Mouse (Mus musculus) heart, adult 2 months (tissue): Measurements from ENCODE around the gene Scd3. TPM values are rescaled to one million over a fixed set of nuclear protein-coding genes. Genes with fewer than 3 reads are reported as not detected.

Source experiments
- DNase-seq, 2 experiments: peaks; one replicate each; pipeline ENCODE4 v3.0.0; 2021
- H3K27ac ChIP-seq: fragments of 200-600 bp; 2 replicates; pipeline ENCODE4 v1.8.1; 2022
- H3K27me3 ChIP-seq: fragments of 200-500 bp; 2 replicates; pipeline ENCODE4 v1.6.1; 2012; ENCODE audit warnings: mild to moderate bottlenecking, low read length, inconsistent platforms, mixed read lengths; ENCODE audit not compliant: control insufficient read depth, insufficient read depth
- H3K36me3 ChIP-seq: fragments of 200-500 bp; 2 replicates; pipeline ENCODE4 v1.6.1; 2012; ENCODE audit warnings: low read length, inconsistent platforms; ENCODE audit not compliant: control insufficient read depth, insufficient read depth
- H3K4me1 ChIP-seq: fragments of 200-500 bp; 2 replicates; pipeline ENCODE4 v1.6.1; 2011; ENCODE audit warnings: low read length; ENCODE audit not compliant: control insufficient read depth, insufficient read depth
- H3K4me3 ChIP-seq: fragments of 200-600 bp; 2 replicates; pipeline ENCODE4 v1.8.1; 2022
- H3K79me2 ChIP-seq: fragments of 200-500 bp; replicated peaks from 2 replicates; pipeline ENCODE4 v1.6.1; 2012; ENCODE audit warnings: mild to moderate bottlenecking, inconsistent platforms, low read length, moderate library complexity, mixed read lengths; ENCODE audit not compliant: control insufficient read depth, insufficient read depth
- H3K9ac ChIP-seq: fragments of 200-500 bp; 2 replicates; pipeline ENCODE4 v1.6.1; 2012; ENCODE audit warnings: low read depth, mild to moderate bottlenecking, control low read depth, inconsistent platforms, low read length, mixed read lengths
- CTCF ChIP-seq: fragments of 200-600 bp; IDR thresholded peaks from 2 replicates; pipeline ENCODE4 v1.8.1; 2022; ENCODE audit warnings: antibody characterized with exemption, mild to moderate bottlenecking, moderate library complexity
- EP300 ChIP-seq: fragments of 200-500 bp; IDR thresholded peaks from 2 replicates; pipeline ENCODE4 v1.6.1; 2011; ENCODE audit warnings: low read depth, low read length, control low read depth; ENCODE audit not compliant: insufficient read depth
- POLR2A ChIP-seq: fragments of 200-500 bp; IDR thresholded peaks from 2 replicates; pipeline ENCODE4 v1.6.1; 2011; ENCODE audit warnings: mild to moderate bottlenecking, low read depth, low read length, control low read depth; ENCODE audit not compliant: insufficient read depth
- WGBS: fragments of 180-500 bp; shearing (Covaris S2); methylation state at CpG from one replicate; pipeline ENCODE4 v1.1.7; 2018; 5-methylcytosine and 5-hydroxymethylcytosine counted together
- intact Hi-C: fragments of 180-260 bp; cut with DNase I; formaldehyde crosslinking; loops from one replicate; pipeline ENCODE4 v1.15.1; 2025
- polyA plus RNA-seq: library from polyadenylated mRNA; depleted of rRNA; stranded (reverse); fragments of >200 nt; gene quantifications from 2 replicates; pipeline ENCODE4 v1.2.3, GENCODE M21; 2012; rRNA removed
- total RNA-seq, 2 experiments: library from RNA; stranded (reverse); gene quantifications; 2 replicates each; pipeline ENCODE4 v1.2.3; 2021

The Scd3 gene
- total and polyA plus RNA-seq, 3 experiments: 0.13 to 0.37 TPM; not detected in 1

DNA sequence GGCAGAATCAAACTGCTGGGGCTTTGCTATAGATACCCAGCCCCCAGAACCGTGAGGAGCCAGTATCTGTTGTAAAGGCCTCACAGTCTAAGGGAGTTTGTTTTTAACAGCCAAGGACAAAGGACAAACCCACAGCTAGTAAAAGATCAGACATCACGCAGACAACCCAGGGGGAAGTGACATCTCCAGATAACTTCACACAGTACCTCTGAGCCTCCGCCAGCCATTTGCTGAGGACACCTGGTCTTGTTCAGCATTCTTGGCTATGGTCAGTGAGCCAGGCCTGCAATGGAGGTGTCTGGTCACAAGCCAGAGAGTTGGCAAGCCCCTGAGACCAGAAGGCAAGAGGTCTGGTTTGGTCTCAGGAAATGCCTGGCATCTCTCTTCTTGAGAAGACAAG is 89.4 kb downstream of the Scd3 start:
- TF ChIP-seq EP300 (no peak), CTCF (no peak), POLR2A (no peak)
- WGBS: 83% methylated on average over 3 of the region's 3 CpGs
- Histone ChIP-seq H3K9ac (no peak overlapping the region), H3K4me1 (peaks cover 3% of the 10 kb centered on the region), H3K27ac (no peak overlapping the region), H3K4me3 (no peak overlapping the region), H3K36me3 (no peaks in the 10 kb centered on the region), H3K79me2 (no peaks in the 10 kb centered on the region), H3K27me3 (no peaks in the 10 kb centered on the region)
- no peak for DNase-seq
- intact Hi-C loops: no loop called here

DNA sequence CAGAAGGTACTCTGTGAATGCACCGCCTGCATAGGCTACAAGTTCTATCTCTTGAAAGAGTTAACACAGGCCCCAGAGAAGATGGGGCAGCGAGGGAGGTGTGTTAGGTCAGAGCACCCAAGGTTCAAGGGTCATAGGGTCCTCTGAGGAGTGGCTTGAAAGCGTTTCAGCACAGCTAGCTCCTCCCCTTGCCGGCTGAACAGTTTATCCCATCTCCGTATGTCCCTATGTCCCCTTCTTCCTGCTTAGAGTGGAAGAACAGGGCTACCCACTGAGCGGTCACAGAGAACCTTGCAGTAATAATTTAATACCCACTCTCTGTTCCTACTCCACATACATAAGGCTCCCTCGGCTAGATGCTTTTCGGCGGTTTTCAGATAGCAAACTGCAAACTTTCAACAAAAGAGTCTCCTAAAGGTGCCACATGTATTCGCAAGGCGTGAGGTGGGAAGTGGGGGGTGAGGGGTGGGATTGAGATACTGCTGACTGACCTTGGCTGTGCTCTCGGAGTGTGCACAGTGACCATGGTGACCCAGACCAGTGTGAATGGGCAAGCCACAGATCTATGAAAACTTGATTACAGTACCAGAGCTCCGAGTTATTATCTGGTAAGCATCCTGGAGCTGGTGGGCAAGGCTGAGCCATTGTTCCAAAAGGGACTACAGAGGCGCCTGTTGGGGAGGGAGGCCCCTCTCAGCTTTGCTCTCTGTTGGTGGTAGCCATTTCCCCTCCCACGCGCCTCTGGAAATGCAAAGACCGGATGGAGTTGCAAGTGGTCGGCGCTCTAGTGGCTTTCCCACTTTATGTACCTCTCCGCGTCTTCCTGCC is 90.1 kb downstream of the Scd3 start, which contains the start of gene Scd2:
Scd2 (plus strand) TSS at position 734 of the 828 bp plus-strand sequence.
- Histone ChIP-seq H3K4me1 (peaks cover 3% of the 10 kb centered on the region), H3K36me3 (no peaks in the 10 kb centered on the region), H3K27ac (peak within 1 kb of the TSS; percentile 53), H3K4me3 (peak within 1 kb of the TSS; percentile 76), H3K9ac (peak within 1 kb of the TSS; percentile 81), H3K79me2 (no peaks in the 10 kb centered on the region), H3K27me3 (no peaks in the 10 kb centered on the region)
- TF ChIP-seq POLR2A: no peak
- TF ChIP-seq EP300: no peak
- TF ChIP-seq CTCF: no peak
- intact Hi-C loops: no loop called here
- DNase-seq: no peak
- 15% methylated on average over 21 of the region's 21 CpGs for WGBS

Other genes starting within 250 kb of the Scd3 start
- gene Cpn1, start 216.7 kb upstream of the Scd3 start, total RNA-seq: under 1 TPM in 1 of 2 experiments, not detected in 1; 0.31 TPM
- gene Cpn1, start 216.7 kb upstream of the Scd3 start, polyA plus RNA-seq: 0.18 and 0.47 TPM in 2 replicates
- not detected for gene Cyp2c23, start 174.1 kb upstream of the Scd3 start, total RNA-seq
- 0.12 TPM in 1 of 2 replicates, not detected in the other for gene Cyp2c23, start 174.1 kb upstream of the Scd3 start, polyA plus RNA-seq
- gene Erlin1, start 133.5 kb upstream of the Scd3 start, total RNA-seq: 1 to 10 TPM; 6.0 to 7.8 TPM
- 4.1 and 6.3 TPM in 2 replicates for gene Erlin1, start 133.5 kb upstream of the Scd3 start, polyA plus RNA-seq
- 10 to 100 TPM; 31.2 to 32.5 TPM for gene Chuk, start 95.8 kb upstream of the Scd3 start, total RNA-seq
- gene Chuk, start 95.8 kb upstream of the Scd3 start, polyA plus RNA-seq: 13.9 and 28.9 TPM in 2 replicates
- gene Cwf19l1, start 67.4 kb upstream of the Scd3 start, total RNA-seq: 1 to 10 TPM; 8.0 to 9.5 TPM
- 5.5 and 8.6 TPM in 2 replicates for gene Cwf19l1, start 67.4 kb upstream of the Scd3 start, polyA plus RNA-seq
- 10 to 100 TPM; 14.7 to 16.6 TPM for gene Bloc1s2, start 56.8 kb upstream of the Scd3 start, total RNA-seq
- gene Bloc1s2, start 56.8 kb upstream of the Scd3 start, polyA plus RNA-seq: 15.1 and 19.1 TPM in 2 replicates
- not detected for gene Pkd2l1, start 10.8 kb upstream of the Scd3 start, total RNA-seq
- gene Pkd2l1, start 10.8 kb upstream of the Scd3 start, polyA plus RNA-seq: not detected in 2 replicates
- 10 to 100 TPM in 1 of 2 experiments, 1 to 10 TPM in 1; 9.2 to 12.2 TPM for gene Scd2, start 90.4 kb downstream of the Scd3 start, total RNA-seq
- 21.2 and 31.1 TPM in 2 replicates for gene Scd2, start 90.4 kb downstream of the Scd3 start, polyA plus RNA-seq
- 1 to 10 TPM; 4.6 to 6.0 TPM for gene Scd4, start 129.8 kb downstream of the Scd3 start, total RNA-seq
- gene Scd4, start 129.8 kb downstream of the Scd3 start, polyA plus RNA-seq: 9.0 and 12.6 TPM in 2 replicates
- 10 to 100 TPM; 25.9 to 31.7 TPM for gene Scd1, start 204.6 kb downstream of the Scd3 start, total RNA-seq
- gene Scd1, start 204.6 kb downstream of the Scd3 start, polyA plus RNA-seq: 569 and 1,844 TPM in 2 replicates